Mouse (Mus musculus) embryonic facial prominence, embryonic 11.5 days (tissue): ENCODE measurements around the gene Sptlc2. TPM values are rescaled to one million over a fixed set of nuclear protein-coding genes. Genes with fewer than 3 reads are reported as not detected.

ENCODE experiments used
- ATAC-seq: fragments of 200-750 bp; cut with Nextera tagmentation; replicated peaks from 2 replicates; pipeline ENCODE4 v1.8.0; 2017; ENCODE audit warnings: low read depth; ENCODE audit not compliant: insufficient number of reproducible peaks, low FRiP score, low TSS enrichment
- DNase-seq: peaks from one replicate; pipeline ENCODE4 v3.0.0-alpha.2; 2015; ENCODE audit warnings: low spot score
- H3K27ac ChIP-seq: fragments of 300-500 bp; sonication (generic); replicated peaks from 2 replicates; pipeline ENCODE4 v1.5.1; 2014; ENCODE audit warnings: mild to moderate bottlenecking, low read depth, low read length, control low read depth
- H3K27me3 ChIP-seq: fragments of 300-500 bp; sonication (generic); 2 replicates; pipeline ENCODE4 v1.6.1; 2014; ENCODE audit warnings: mild to moderate bottlenecking, low read length, moderate library complexity, mixed read lengths; ENCODE audit not compliant: control insufficient read depth, insufficient read depth
- H3K36me3 ChIP-seq: fragments of 300-500 bp; sonication (generic); replicated peaks from 2 replicates; pipeline ENCODE4 v1.6.1; 2014; ENCODE audit warnings: low read depth, mild to moderate bottlenecking, low read length, moderate library complexity, mixed read lengths; ENCODE audit not compliant: control insufficient read depth, insufficient read depth
- H3K4me1 ChIP-seq: fragments of 300-500 bp; sonication (generic); 2 replicates; pipeline ENCODE4 v1.6.1; 2014; ENCODE audit warnings: low read length, mixed read lengths; ENCODE audit not compliant: control insufficient read depth, insufficient read depth
- H3K4me2 ChIP-seq: fragments of 300-500 bp; sonication (generic); 2 replicates; pipeline ENCODE4 v1.6.1; 2014; ENCODE audit warnings: low read depth, mild to moderate bottlenecking, control low read depth, low read length, moderate library complexity
- H3K4me3 ChIP-seq: fragments of 300-500 bp; sonication (generic); 2 replicates; pipeline ENCODE4 v1.5.1; 2014; ENCODE audit warnings: low read depth, low read length, control low read depth
- H3K9ac ChIP-seq: fragments of 300-500 bp; sonication (generic); replicated peaks from 2 replicates; pipeline ENCODE4 v1.6.1; 2014; ENCODE audit warnings: mild to moderate bottlenecking, control low read depth, low read length
- H3K9me3 ChIP-seq: fragments of 300-500 bp; sonication (generic); replicated peaks from 2 replicates; pipeline ENCODE4 v1.6.1; 2016; ENCODE audit warnings: mild to moderate bottlenecking, low read length, inconsistent platforms, mixed read lengths; ENCODE audit not compliant: control insufficient read depth
- WGBS: fragments of 180-500 bp; shearing (Covaris S2); extraction: QIAGEN DNeasy Blood & Tissue Kit; methylation state at CpG from one replicate; pipeline ENCODE4 v1.1.7; 2014; 5-methylcytosine and 5-hydroxymethylcytosine counted together
- polyA plus RNA-seq: library from polyadenylated mRNA; unstranded; fragments of >200 nt; fragmentation: Nextera tagmentation; extraction: Ambion mirVana; gene quantifications from 2 replicates; pipeline ENCODE4 v1.2.1, GENCODE M21; 2014

Sptlc2 gene
- polyA plus RNA-seq, 1 experiment from 2014 or later = 65.0 TPM

- ATAC-seq (no peak), DNase-seq (no peak)
- Histone ChIP-seq H3K27me3 (no peaks in the 10 kb centered on the region), H3K4me2 (no peak overlapping the region), H3K9ac (no peak overlapping the region), H3K9me3 (no peaks in the 10 kb centered on the region), H3K4me3 (no peak overlapping the region), H3K4me1 (no peaks in the 10 kb centered on the region), H3K36me3 (no peaks in the 10 kb centered on the region), H3K27ac (no peak overlapping the region)
Measured at GRCm38 (mm10) chr12:87391355-87391754, 3.2 kb upstream of the Sptlc2 start.

- H3K4me3 ChIP-seq = no peak overlapping the region
- H3K9ac ChIP-seq = no peak overlapping the region
- ATAC-seq (no peak), DNase-seq (no peak)
- H3K36me3 ChIP-seq = no peaks in the 10 kb centered on the region
- WGBS = 66% methylated on average over 3 of the region's 3 CpGs
- no peaks in the 10 kb centered on the region for H3K27me3 ChIP-seq
- H3K27ac ChIP-seq = no peak overlapping the region
- H3K4me2 ChIP-seq = no peak overlapping the region
- H3K9me3 ChIP-seq = no peaks in the 10 kb centered on the region
- no peaks in the 10 kb centered on the region for H3K4me1 ChIP-seq
Measured at GRCm38 (mm10) chr12:87389231-87389630, 1.1 kb upstream of the Sptlc2 start.

GRCm38 (mm10) chr12:87387171-87388121 is 709 bp downstream of the Sptlc2 start:
- WGBS = under 1% methylated on average over 43 of the region's 65 CpGs
- peak overlapping the region; percentile 43; the same call in 1 of the 2 replicates for H3K27ac ChIP-seq
- peak overlapping the region; percentile 92 for H3K4me3 ChIP-seq
- H3K4me1 ChIP-seq = no peaks in the 10 kb centered on the region
- peak; percentile 64 for ATAC-seq
- H3K9ac ChIP-seq = peak overlapping the region; percentile 86
- H3K9me3 ChIP-seq = no peaks in the 10 kb centered on the region
- H3K36me3 ChIP-seq = no peaks in the 10 kb centered on the region
- peak overlapping the region; percentile 91 for H3K4me2 ChIP-seq
- peak; percentile 26 for DNase-seq
- no peaks in the 10 kb centered on the region for H3K27me3 ChIP-seq

- WGBS = 92% methylated on average over 3 of the region's 3 CpGs
- Histone ChIP-seq H3K4me3 (no peak overlapping the region), H3K9ac (no peak overlapping the region), H3K27ac (no peak overlapping the region), H3K36me3 (no peaks in the 10 kb centered on the region), H3K4me1 (no peaks in the 10 kb centered on the region), H3K4me2 (no peak overlapping the region), H3K27me3 (no peaks in the 10 kb centered on the region), H3K9me3 (no peaks in the 10 kb centered on the region)
- DNase-seq (no peak), ATAC-seq (no peak)
Measured at GRCm38 (mm10) chr12:87385051-87385450, 3.1 kb downstream of the Sptlc2 start.

GRCm38 (mm10) chr12:87381380-87381682 is 6.8 kb downstream of the Sptlc2 start:
- Histone ChIP-seq H3K9ac (no peak overlapping the region), H3K9me3 (no peaks in the 10 kb centered on the region), H3K36me3 (no peaks in the 10 kb centered on the region), H3K27ac (no peak overlapping the region), H3K4me2 (no peak overlapping the region), H3K4me1 (no peaks in the 10 kb centered on the region), H3K4me3 (no peak overlapping the region), H3K27me3 (no peaks in the 10 kb centered on the region)
- no peak for ATAC-seq
- no peak for DNase-seq
- WGBS = 74% methylated on average over 2 of the region's 2 CpGs

- DNase-seq (no peak), ATAC-seq (no peak)
- Histone ChIP-seq H3K9ac (no peak overlapping the region), H3K4me2 (no peak overlapping the region), H3K4me1 (no peaks in the 10 kb centered on the region), H3K9me3 (no peaks in the 10 kb centered on the region), H3K36me3 (no peaks in the 10 kb centered on the region), H3K27ac (no peak overlapping the region), H3K4me3 (no peak overlapping the region), H3K27me3 (no peaks in the 10 kb centered on the region)
- WGBS = 91% methylated on average over 10 of the region's 10 CpGs
Measured at GRCm38 (mm10) chr12:87380586-87381379, 7.4 kb downstream of the Sptlc2 start.

- 74% methylated on average over 2 of the region's 2 CpGs for WGBS
- no peak overlapping the region for H3K9ac ChIP-seq
- no peak for DNase-seq
- H3K4me3 ChIP-seq = no peak overlapping the region
- H3K27me3 ChIP-seq = no peaks in the 10 kb centered on the region
- H3K27ac ChIP-seq = no peak overlapping the region
- no peak for ATAC-seq
- no peaks in the 10 kb centered on the region for H3K4me1 ChIP-seq
- no peak overlapping the region for H3K4me2 ChIP-seq
- no peaks in the 10 kb centered on the region for H3K9me3 ChIP-seq
- H3K36me3 ChIP-seq = no peaks in the 10 kb centered on the region
Measured at GRCm38 (mm10) chr12:87379496-87379895, 8.7 kb downstream of the Sptlc2 start.

GRCm38 (mm10) chr12:87374159-87374558 is 14.0 kb downstream of the Sptlc2 start:
- no peaks in the 10 kb centered on the region for H3K27me3 ChIP-seq
- H3K9me3 ChIP-seq = no peaks in the 10 kb centered on the region
- no peak overlapping the region for H3K4me3 ChIP-seq
- no peak overlapping the region for H3K4me2 ChIP-seq
- H3K4me1 ChIP-seq = no peaks in the 10 kb centered on the region
- H3K36me3 ChIP-seq = no peaks in the 10 kb centered on the region
- ATAC-seq (no peak), DNase-seq (no peak)
- WGBS = 87% methylated on average over 6 of the region's 6 CpGs
- no peak overlapping the region for H3K9ac ChIP-seq
- H3K27ac ChIP-seq = no peak overlapping the region
